Mouse (Mus musculus): ENCODE measurements around the gene Unc93a2.
"Not testable (repeated sequence)": the region's sequence is repeated elsewhere in the genome, so short reads cannot be mapped to it uniquely, and the experiment has no call there.

DNA sequence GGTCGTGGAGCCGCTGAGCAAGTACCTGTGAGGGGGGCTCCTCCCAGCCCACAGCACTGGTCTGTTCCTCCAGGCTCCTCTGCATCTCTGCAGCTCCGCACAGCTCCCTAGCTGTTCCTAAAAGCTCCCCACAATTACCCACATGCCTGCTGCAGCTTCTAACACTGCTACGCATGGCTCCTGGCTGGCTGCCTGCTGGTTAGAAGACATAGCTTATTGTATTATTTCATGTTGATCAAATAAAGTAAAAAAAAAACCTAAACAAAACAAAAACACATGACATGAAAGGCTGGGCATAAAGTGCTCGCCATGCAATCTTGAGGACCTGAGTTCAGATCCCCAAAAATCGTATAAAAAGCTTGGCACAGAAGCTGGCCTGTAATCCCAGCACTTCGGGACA, 4.6 kb upstream of the Unc93a2 start:
- TF ChIP-seq EP300 (IDR thresholded peaks at IDR 0.05; ENCODE audit: insufficient read depth, low read depth, low read length); CTCF (IDR thresholded peaks at IDR 0.05): not testable (repeated sequence)

All from heart, adult 2 months (tissue).